ENCODE assay signal across 8 mouse cellular contexts in genomic region chr6:67375982-67376391, GRCm38 (mm10). TPM values are rescaled to one million over a fixed set of nuclear protein-coding genes. Genes with fewer than 3 reads are reported as not detected.
DNase-seq lines count a peak whose midpoint lies in the region; ATAC-seq and TF ChIP-seq lines count a peak whose summit lies in the region.

TSS of gene Il12rb2 (minus strand) at chr6:67376188.

- TF ChIP-seq CTCF in heart, postnatal 0 days (IDR thresholded peaks at IDR 0.05; ENCODE audit: low read depth): no peak
- TF ChIP-seq CTCF in midbrain, postnatal 0 days (IDR thresholded peaks at IDR 0.05): no peak

- 2% methylated on average over 26 of the region's 26 CpGs for WGBS in embryonic facial prominence, embryonic 10.5 days
- WGBS in heart, postnatal 0 days: 2% methylated on average over 26 of the region's 26 CpGs
- 2% methylated on average over 26 of the region's 26 CpGs for WGBS in liver, embryonic 12.5 days (ENCODE audit: insufficient replicate concordance)
- 3% methylated on average over 26 of the region's 26 CpGs for WGBS in midbrain, postnatal 0 days

- no peak for ATAC-seq in heart, postnatal 0 days (ENCODE audit: insufficient read depth, low read depth)
- 0 out of 2 replicates have a peak, but pooled peaks have one; percentile 46 for ATAC-seq in liver, embryonic 12.5 days
- 0 out of 2 replicates have a peak, but pooled peaks have one; percentile 13 for ATAC-seq in midbrain, postnatal 0 days (ENCODE audit: low FRiP score)

- peaks cover 25% of the 10 kb centered on the region for H3K27me3 ChIP-seq in embryonic facial prominence, embryonic 10.5 days (replicated peaks; ENCODE audit: low read depth, poor library complexity, severe bottlenecking)
- no peaks in the 10 kb centered on the region for H3K27me3 ChIP-seq in heart, postnatal 0 days (ENCODE audit: control insufficient read depth, insufficient read depth, low read length)
- H3K27me3 ChIP-seq in liver, embryonic 12.5 days (replicated peaks): peaks cover 8% of the 10 kb centered on the region
- no peaks in the 10 kb centered on the region for H3K27me3 ChIP-seq in midbrain, postnatal 0 days (ENCODE audit: insufficient read depth, low read length)

- DNase-seq in spleen, adult 18-20 months: peak; percentile 19 to 24
- DNase-seq in spleen, adult 12 weeks (ENCODE audit: low spot score): no peak
- DNase-seq in embryonic facial prominence, embryonic 10.5 days (ENCODE audit: low spot score): peak; percentile 25
- DNase-seq in heart, postnatal 0 days (ENCODE audit: low spot score): no peak
- DNase-seq in midbrain, postnatal 0 days (ENCODE audit: low spot score): peak; percentile 0
- peak; percentile 8 to 26 for DNase-seq in thymus, postnatal 10 days (ENCODE audit: low spot score in 2 of 2)
- no peak for DNase-seq in cerebellum, adult 9-11 months

- TF ChIP-seq EP300 in heart, postnatal 0 days (IDR thresholded peaks at IDR 0.05; ENCODE audit: low read depth): no peak

- H3K9me3 ChIP-seq in embryonic facial prominence, embryonic 10.5 days: no peaks in the 10 kb centered on the region
- H3K9me3 ChIP-seq in heart, postnatal 0 days (replicated peaks; ENCODE audit: control insufficient read depth, low read length): no peaks in the 10 kb centered on the region
- H3K9me3 ChIP-seq in liver, embryonic 12.5 days (replicated peaks): no peaks in the 10 kb centered on the region
- no peaks in the 10 kb centered on the region for H3K9me3 ChIP-seq in midbrain, postnatal 0 days (ENCODE audit: low read length)

- H3K4me2 ChIP-seq in heart, postnatal 0 days (ENCODE audit: low read depth, low read length): peak within 1 kb of the TSS; percentile 66
- peak within 1 kb of the TSS; percentile 65 for H3K4me2 ChIP-seq in liver, embryonic 12.5 days
- peak within 1 kb of the TSS; percentile 59 for H3K4me2 ChIP-seq in midbrain, postnatal 0 days (ENCODE audit: low read depth, low read length, poor library complexity, severe bottlenecking)

- no peaks in the 10 kb centered on the region for H3K36me3 ChIP-seq in embryonic facial prominence, embryonic 10.5 days (replicated peaks)
- no peaks in the 10 kb centered on the region for H3K36me3 ChIP-seq in heart, postnatal 0 days (replicated peaks; ENCODE audit: control insufficient read depth, insufficient read depth, low read length)
- H3K36me3 ChIP-seq in liver, embryonic 12.5 days: no peaks in the 10 kb centered on the region
- no peaks in the 10 kb centered on the region for H3K36me3 ChIP-seq in midbrain, postnatal 0 days (ENCODE audit: insufficient read depth, low read length)

- peaks cover 5% of the 10 kb centered on the region for H3K4me1 ChIP-seq in embryonic facial prominence, embryonic 10.5 days
- no peaks in the 10 kb centered on the region for H3K4me1 ChIP-seq in heart, postnatal 0 days (ENCODE audit: control insufficient read depth, insufficient read depth)
- no peaks in the 10 kb centered on the region for H3K4me1 ChIP-seq in liver, embryonic 12.5 days
- no peaks in the 10 kb centered on the region; the same call in 1 of the 2 replicates for H3K4me1 ChIP-seq in midbrain, postnatal 0 days (ENCODE audit: insufficient read depth, low read length)

- no peak within 1 kb of the TSS for H3K9ac ChIP-seq in heart, postnatal 0 days (replicated peaks; ENCODE audit: low read depth, low read length)
- H3K9ac ChIP-seq in liver, embryonic 12.5 days: no peak within 1 kb of the TSS
- no peak within 1 kb of the TSS for H3K9ac ChIP-seq in midbrain, postnatal 0 days (replicated peaks; ENCODE audit: low read length, poor library complexity, severe bottlenecking)

- H3K4me3 ChIP-seq in embryonic facial prominence, embryonic 10.5 days: peak within 1 kb of the TSS; percentile 50
- H3K4me3 ChIP-seq in heart, postnatal 0 days (ENCODE audit: low read depth, low read length): peak within 1 kb of the TSS; percentile 43
- H3K4me3 ChIP-seq in liver, embryonic 12.5 days: peak within 1 kb of the TSS; percentile 43
- peak within 1 kb of the TSS; percentile 30 for H3K4me3 ChIP-seq in midbrain, postnatal 0 days (ENCODE audit: low read depth, low read length)

- no peak within 1 kb of the TSS for H3K27ac ChIP-seq in embryonic facial prominence, embryonic 10.5 days (replicated peaks)
- no peak within 1 kb of the TSS for H3K27ac ChIP-seq in heart, postnatal 0 days (ENCODE audit: low read depth)
- H3K27ac ChIP-seq in liver, embryonic 12.5 days: no peak within 1 kb of the TSS
- no peak within 1 kb of the TSS for H3K27ac ChIP-seq in midbrain, postnatal 0 days (ENCODE audit: low read depth, low read length)

RNA-seq across cellular contexts. Expression of gene Il12rb2, which starts in this region (rescaled TPM):
- 0.08 and 0.12 TPM in 2 replicates for polyA plus RNA-seq in embryonic facial prominence, embryonic 10.5 days (2016; fragmentation: Nextera tagmentation; extraction: Ambion mirVana)
- total RNA-seq in heart, postnatal 0 days (2014; rRNA removed; ENCODE audit: low replicate concordance): 0.12 and 0.61 TPM in 2 replicates
- not detected in 2 replicates for polyA plus RNA-seq in heart, postnatal 0 days (2015; fragmentation: Nextera tagmentation; extraction: Ambion mirVana)
- 0.38 and 0.44 TPM in 2 replicates for polyA plus RNA-seq in liver, embryonic 12.5 days (2016; fragmentation: Nextera tagmentation; extraction: Ambion mirVana)
- total RNA-seq in midbrain, postnatal 0 days (2014; rRNA removed): 0.22 and 0.24 TPM in 2 replicates
- 0.07 TPM in 1 of 2 replicates, not detected in the other for polyA plus RNA-seq in midbrain, postnatal 0 days (2015; fragmentation: Nextera tagmentation; extraction: Ambion mirVana)

Comparison
In these comparisons a context has a peak if more than half of its experiments do, and no peak if none do; other contexts are left out.
1. DNase-seq: peak in spleen, adult 18-20 months (2 of 2) and thymus, postnatal 10 days (2 of 2); none in spleen, adult 12 weeks (single experiment), heart, postnatal 0 days (single experiment) and cerebellum, adult 9-11 months (single experiment).
2. Peak in DNase-seq and H3K4me3 ChIP-seq in embryonic facial prominence, embryonic 10.5 days; RNA of the gene not detected or under 1 TPM.
3. Peak in ATAC-seq, H3K4me3 ChIP-seq and H3K4me2 ChIP-seq in liver, embryonic 12.5 days; RNA of the gene not detected or under 1 TPM.
4. Peak in DNase-seq, ATAC-seq, H3K4me3 ChIP-seq and H3K4me2 ChIP-seq in midbrain, postnatal 0 days; RNA of the gene not detected or under 1 TPM.
5. Peak in every context shown above with its lines, with median percentiles within 50 percentile points of each other: H3K4me3 ChIP-seq and H3K4me2 ChIP-seq.